Mouse (Mus musculus): ENCODE data around the gene Slit3.

GRCm38 (mm10) chr11:35601652-35602240, 480.7 kb downstream of the Slit3 start:
- TF ChIP-seq GATA1 (IDR thresholded peaks at IDR 0.05; ENCODE audit: borderline replicate concordance, low read length): no peak
- no peak for TF ChIP-seq FLI1 (IDR thresholded peaks at IDR 0.05; ENCODE audit: low read length)
